Mouse (Mus musculus) MEL (cell line): ENCODE data around the gene Slc47a1.
"Not testable (repeated sequence)": the region's sequence is repeated elsewhere in the genome, so short reads cannot be mapped to it uniquely, and the experiment has no call there.

Experiments
- CHD1 ChIP-seq: IDR thresholded peaks from 2 replicates; pipeline ENCODE4 v1.6.1; 2012; ENCODE audit warnings: low read depth, mild to moderate bottlenecking, inconsistent platforms, low read length, improper control_type of control experiment
- CTCF ChIP-seq, 3 experiments: IDR thresholded peaks in 2 of 3; conservative IDR thresholded peaks in 1 of 3; 2 replicates each; pipeline ENCODE4 v1.5.1; 2011 to 2012; ENCODE audit warnings: low read length in 3 of 3, low read depth in 2 of 3, mild to moderate bottlenecking in 2 of 3, improper control_type of control experiment in 1 of 3, inconsistent platforms in 1 of 3, mixed read lengths in 1 of 3, moderate library complexity in 1 of 3; ENCODE audit not compliant: control insufficient read depth in 1 of 3, insufficient read depth in 1 of 3, poor library complexity in 1 of 3, severe bottlenecking in 1 of 3
- GATA1 ChIP-seq: IDR thresholded peaks from 2 replicates; pipeline ENCODE4 v1.6.1; 2011; ENCODE audit warnings: low read depth, low read length, improper control_type of control experiment
- HCFC1 ChIP-seq: IDR thresholded peaks from 2 replicates; pipeline ENCODE4 v1.6.1; 2012; ENCODE audit warnings: low read depth, mild to moderate bottlenecking, inconsistent platforms, low read length, improper control_type of control experiment, moderate library complexity
- MAX ChIP-seq: IDR thresholded peaks from 2 replicates; pipeline ENCODE4 v1.6.1; 2011; ENCODE audit warnings: low read length, improper control_type of control experiment
- NELFE ChIP-seq: IDR thresholded peaks from 2 replicates; pipeline ENCODE4 v1.6.1; 2011; ENCODE audit warnings: low read depth, low read length, improper control_type of control experiment
- NRF1 ChIP-seq: IDR thresholded peaks from 2 replicates; pipeline ENCODE4 v1.6.1; 2014; ENCODE audit warnings: low read depth, mild to moderate bottlenecking, inconsistent platforms, low read length, improper control_type of control experiment, moderate library complexity; ENCODE audit not compliant: poor library complexity, insufficient read depth, severe bottlenecking
- POLR2A ChIP-seq, 2 experiments: IDR thresholded peaks; 2 replicates each; pipeline ENCODE4 v1.6.1; 2011 to 2012; ENCODE audit warnings: low read length in 2 of 2, mild to moderate bottlenecking in 2 of 2, control low read depth in 1 of 2, improper control_type of control experiment in 1 of 2, low read depth in 1 of 2, moderate library complexity in 1 of 2; ENCODE audit not compliant: control insufficient read depth in 1 of 2, insufficient read depth in 1 of 2, poor library complexity in 1 of 2
- SIN3A ChIP-seq: IDR thresholded peaks from 2 replicates; pipeline ENCODE4 v1.6.1; 2012; ENCODE audit warnings: low read length, improper control_type of control experiment, inconsistent platforms
- TAL1 ChIP-seq: IDR thresholded peaks from 2 replicates; pipeline ENCODE4 v1.6.1; 2012; ENCODE audit warnings: mild to moderate bottlenecking, inconsistent platforms, low read length, moderate library complexity, mixed read lengths
- ZKSCAN1 ChIP-seq: IDR thresholded peaks from 2 replicates; pipeline ENCODE4 v1.6.1; 2012; ENCODE audit warnings: low read depth, mild to moderate bottlenecking, inconsistent platforms, low read length, improper control_type of control experiment, moderate library complexity

GRCm38 (mm10) chr11:61416540-61416939 lies 38.4 kb upstream of the Slc47a1 start:
- TF ChIP-seq CTCF (IDR thresholded peaks at IDR 0.05 in 2 of 3, conservative IDR thresholded peaks at IDR 0.05 in 1 of 3; ENCODE audit: control insufficient read depth in 1 of 3, insufficient read depth in 1 of 3, low read depth in 2 of 3, low read length in 3 of 3, poor library complexity in 1 of 3, severe bottlenecking in 1 of 3), result peak; percentile 56 to 57 (median 56)
- TF ChIP-seq HCFC1; TAL1; ZKSCAN1; GATA1; SIN3A; NELFE; POLR2A (IDR thresholded peaks at IDR 0.05; ENCODE audit: control insufficient read depth in 1 of 2, insufficient read depth in 1 of 2, low read depth in 1 of 2, low read length in 2 of 2, poor library complexity in 1 of 2); MAX; NRF1; CHD1: not testable (repeated sequence)
